Mouse (Mus musculus): Measurements from ENCODE around the gene Hpd. TPM values are rescaled to one million over a fixed set of nuclear protein-coding genes. Genes with fewer than 3 reads are reported as not detected.
"Not testable (repeated sequence)": the region's sequence is repeated elsewhere in the genome, so short reads cannot be mapped to it uniquely, and the experiment has no call there.

Hpd gene
- polyA plus RNA-seq, 1 experiment from 2014 or later = 61.7 TPM

DNA sequence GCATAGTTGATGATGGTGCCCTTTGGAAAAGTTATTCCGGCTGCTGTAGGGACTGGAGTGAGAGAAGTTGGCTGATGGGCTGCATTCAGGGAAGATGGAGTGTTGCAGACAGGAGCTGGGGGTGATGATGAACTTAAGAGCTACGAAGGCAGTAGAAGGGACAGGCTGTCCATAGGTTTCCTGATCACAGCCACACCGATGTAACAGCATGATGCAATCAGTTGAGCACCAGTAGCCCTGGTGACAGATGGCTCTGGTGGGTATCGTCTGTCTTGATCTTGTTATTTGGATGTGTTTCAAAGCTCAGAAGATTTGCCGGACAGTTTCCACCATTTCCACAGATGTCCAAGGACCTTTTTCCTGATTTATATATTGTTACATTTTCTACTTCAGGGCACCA is 19.5 kb upstream of the Hpd start:
- peak; percentile 69 for ATAC-seq (ENCODE audit: insufficient read depth)
- H3K4me2 ChIP-seq = peak overlapping the region; percentile 36
- no peaks in the 10 kb centered on the region for H3K9me3 ChIP-seq (replicated peaks)
- H3K36me3 ChIP-seq (replicated peaks) = no peaks in the 10 kb centered on the region
- H3K27me3 ChIP-seq = no peaks in the 10 kb centered on the region
- no peak overlapping the region for H3K4me3 ChIP-seq (replicated peaks)
- peak overlapping the region; percentile 26; the same call in 1 of the 2 replicates for H3K9ac ChIP-seq
- 29% methylated on average over 5 of the region's 5 CpGs for WGBS (ENCODE audit: insufficient replicate concordance)
- H3K27ac ChIP-seq (replicated peaks) = peak overlapping the region; percentile 94
- peaks cover 42% of the 10 kb centered on the region for H3K4me1 ChIP-seq (replicated peaks)

DNA sequence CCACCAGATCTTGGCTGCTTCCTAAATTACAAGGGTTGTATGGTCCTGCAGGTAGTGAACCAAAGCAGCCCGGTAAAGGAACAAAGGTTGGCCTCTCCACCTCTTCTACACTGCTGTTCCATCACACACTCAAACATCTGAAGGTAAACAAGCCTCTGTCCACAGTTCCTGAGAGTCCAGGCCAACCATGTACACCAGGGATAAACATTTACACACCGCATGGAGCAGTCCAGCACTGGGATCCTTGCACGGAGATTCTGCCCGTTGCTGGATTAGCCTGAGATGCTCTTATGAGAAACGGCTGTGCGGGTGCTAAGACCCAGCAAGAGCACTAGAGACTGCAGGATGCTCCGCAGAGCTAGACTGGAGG is 19.0 kb upstream of the Hpd start:
- peak overlapping the region; percentile 36 for H3K4me2 ChIP-seq
- 69% methylated on average over 7 of the region's 7 CpGs for WGBS (ENCODE audit: insufficient replicate concordance)
- no peaks in the 10 kb centered on the region for H3K36me3 ChIP-seq (replicated peaks)
- H3K9me3 ChIP-seq (replicated peaks) = no peaks in the 10 kb centered on the region
- peak overlapping the region; percentile 26; the same call in 1 of the 2 replicates for H3K9ac ChIP-seq
- H3K27ac ChIP-seq (replicated peaks) = peak overlapping the region; percentile 94
- H3K4me1 ChIP-seq (replicated peaks) = peaks cover 46% of the 10 kb centered on the region
- ATAC-seq (ENCODE audit: insufficient read depth) = peak; percentile 67
- H3K4me3 ChIP-seq (replicated peaks) = no peak overlapping the region
- H3K27me3 ChIP-seq = no peaks in the 10 kb centered on the region

DNA sequence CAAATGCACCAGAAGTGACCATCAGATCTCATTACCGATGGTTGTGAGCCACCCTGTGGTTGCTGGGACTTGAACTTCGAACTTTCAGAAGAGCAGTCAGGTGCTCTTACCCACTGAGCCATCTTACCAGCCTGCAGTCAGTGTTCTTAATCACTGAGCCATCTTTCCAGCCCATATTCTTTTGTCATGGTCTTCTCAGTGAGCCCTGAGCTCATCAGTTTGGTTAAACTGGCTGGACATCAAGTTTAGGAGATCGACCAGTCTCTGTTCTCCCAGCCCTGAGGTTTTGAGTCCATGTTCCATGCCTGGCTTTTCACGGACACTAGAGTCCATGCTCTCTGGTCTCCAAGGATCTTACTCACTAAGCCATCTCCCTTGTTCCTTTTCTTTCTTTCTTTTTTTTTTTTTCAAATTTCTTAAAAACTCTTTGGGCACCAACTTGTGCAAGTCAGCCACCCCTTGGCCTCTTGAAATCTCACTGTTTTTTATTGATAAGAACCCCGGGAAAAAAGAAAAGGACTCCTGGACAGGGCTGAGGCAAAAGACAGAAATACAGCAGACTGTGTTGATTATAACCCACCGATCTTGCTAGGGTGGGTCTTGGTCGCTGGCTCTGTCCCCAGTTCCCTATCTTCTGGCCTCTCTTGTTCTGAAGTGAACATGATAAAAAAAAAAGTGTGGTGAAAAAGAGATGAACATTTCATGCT is 18.4 kb upstream of the Hpd start:
- 45% methylated on average over 6 of the region's 7 CpGs for WGBS (ENCODE audit: insufficient replicate concordance)
- peak; percentile 59 for ATAC-seq (ENCODE audit: insufficient read depth)
- not testable (repeated sequence) for H3K27me3 ChIP-seq; H3K4me3 ChIP-seq (replicated peaks); H3K36me3 ChIP-seq (replicated peaks); H3K9me3 ChIP-seq (replicated peaks)
- peak overlapping the region; percentile 44; the same call in 1 of the 2 replicates for H3K4me2 ChIP-seq
- peak overlapping the region; percentile 94 for H3K27ac ChIP-seq (replicated peaks)
- peaks cover 51% of the 10 kb centered on the region for H3K4me1 ChIP-seq (replicated peaks)
- H3K9ac ChIP-seq = peak overlapping the region; percentile 46; the same call in 1 of the 2 replicates

DNA sequence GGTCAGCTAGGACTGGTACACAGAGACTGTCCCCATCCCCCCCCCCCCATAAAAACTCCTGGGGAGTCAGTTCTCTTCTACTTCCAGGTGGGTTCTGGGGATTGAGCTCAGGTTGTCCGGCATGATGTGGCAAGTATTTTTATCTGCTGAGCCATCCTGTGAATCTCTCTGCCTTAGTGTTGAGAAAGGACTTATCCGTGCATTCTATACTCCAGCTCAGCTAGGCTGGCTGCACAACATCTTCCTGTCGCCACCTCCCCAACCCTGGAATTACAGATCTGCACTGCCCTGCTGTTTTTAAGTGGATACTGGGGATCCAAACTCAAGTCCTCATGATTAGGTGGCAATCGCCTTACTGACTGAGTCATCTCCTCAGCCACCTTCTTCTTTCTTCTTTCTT is 16.0 kb upstream of the Hpd start:
- Histone ChIP-seq H3K36me3 (replicated peaks) (no peaks in the 10 kb centered on the region), H3K27ac (replicated peaks) (peak overlapping the region; percentile 95), H3K4me1 (replicated peaks) (peaks cover 75% of the 10 kb centered on the region), H3K27me3 (no peaks in the 10 kb centered on the region), H3K4me3 (replicated peaks) (no peak overlapping the region), H3K9me3 (replicated peaks) (no peaks in the 10 kb centered on the region), H3K4me2 (no peak overlapping the region), H3K9ac (no peak overlapping the region)
- 66% methylated on average over 4 of the region's 4 CpGs for WGBS (ENCODE audit: insufficient replicate concordance)
- ATAC-seq (ENCODE audit: insufficient read depth) = no peak

- H3K9ac ChIP-seq = no peak overlapping the region
- WGBS (ENCODE audit: insufficient replicate concordance) = 65% methylated on average over 4 of the region's 4 CpGs
- ATAC-seq (ENCODE audit: insufficient read depth) = peak; percentile 9; the same call in 1 of the 2 replicates
- H3K4me1 ChIP-seq (replicated peaks) = peaks cover 82% of the 10 kb centered on the region
- H3K27ac ChIP-seq (replicated peaks) = peak overlapping the region; percentile 95
- H3K4me2 ChIP-seq = no peak overlapping the region
- H3K36me3 ChIP-seq (replicated peaks) = no peaks in the 10 kb centered on the region
- H3K4me3 ChIP-seq (replicated peaks) = no peak overlapping the region
- H3K9me3 ChIP-seq (replicated peaks) = no peaks in the 10 kb centered on the region
- H3K27me3 ChIP-seq = no peaks in the 10 kb centered on the region
Measured at GRCm38 (mm10) chr5:123196746-123197145, 14.2 kb upstream of the Hpd start.

DNA sequence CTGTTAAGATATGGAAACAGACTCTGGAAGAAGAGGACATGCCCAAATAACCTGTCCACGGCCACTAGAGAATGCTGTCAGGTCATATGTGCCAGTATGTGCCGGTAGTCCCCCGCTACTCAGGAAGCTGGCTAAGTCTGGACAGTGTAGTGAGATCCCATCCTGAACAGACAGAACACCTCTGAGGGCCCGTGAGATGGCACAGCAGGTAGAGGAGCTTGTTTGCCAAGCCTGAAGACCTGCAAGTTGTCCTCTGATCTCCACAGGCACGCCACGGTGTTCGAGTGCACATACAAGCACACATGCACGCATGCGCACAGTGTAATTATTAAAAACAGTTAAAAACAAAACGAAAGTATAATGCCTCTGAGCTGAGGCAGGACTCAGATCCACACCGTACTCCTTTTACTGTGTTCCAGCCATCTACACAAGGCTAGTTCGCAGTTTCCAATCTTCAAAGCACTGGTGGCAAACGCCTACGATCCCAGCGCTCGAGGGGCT is 13.0 kb upstream of the Hpd start:
- H3K36me3 ChIP-seq (replicated peaks) = no peaks in the 10 kb centered on the region
- no peak for ATAC-seq (ENCODE audit: insufficient read depth)
- 0 out of 2 replicates have a peak overlapping the region, but pooled peaks have one; percentile 12 for H3K9ac ChIP-seq
- peaks cover 82% of the 10 kb centered on the region for H3K4me1 ChIP-seq (replicated peaks)
- 82% methylated on average over 16 of the region's 16 CpGs for WGBS (ENCODE audit: insufficient replicate concordance)
- peak overlapping the region; percentile 95 for H3K27ac ChIP-seq (replicated peaks)
- H3K9me3 ChIP-seq (replicated peaks) = no peaks in the 10 kb centered on the region
- H3K27me3 ChIP-seq = no peaks in the 10 kb centered on the region
- 0 out of 2 replicates have a peak overlapping the region, but pooled peaks have one; percentile 0 for H3K4me2 ChIP-seq
- H3K4me3 ChIP-seq (replicated peaks) = no peak overlapping the region

GRCm38 (mm10) chr5:123194856-123195255 is 12.3 kb upstream of the Hpd start:
- Histone ChIP-seq H3K9me3 (replicated peaks) (no peaks in the 10 kb centered on the region), H3K4me2 (no peak overlapping the region), H3K4me1 (replicated peaks) (peaks cover 75% of the 10 kb centered on the region), H3K4me3 (replicated peaks) (no peak overlapping the region), H3K27ac (replicated peaks) (peak overlapping the region; percentile 95), H3K36me3 (replicated peaks) (no peaks in the 10 kb centered on the region), H3K27me3 (no peaks in the 10 kb centered on the region), H3K9ac (peak overlapping the region; percentile 12; the same call in 1 of the 2 replicates)
- 76% methylated on average over 6 of the region's 6 CpGs for WGBS (ENCODE audit: insufficient replicate concordance)
- ATAC-seq (ENCODE audit: insufficient read depth) = no peak

DNA sequence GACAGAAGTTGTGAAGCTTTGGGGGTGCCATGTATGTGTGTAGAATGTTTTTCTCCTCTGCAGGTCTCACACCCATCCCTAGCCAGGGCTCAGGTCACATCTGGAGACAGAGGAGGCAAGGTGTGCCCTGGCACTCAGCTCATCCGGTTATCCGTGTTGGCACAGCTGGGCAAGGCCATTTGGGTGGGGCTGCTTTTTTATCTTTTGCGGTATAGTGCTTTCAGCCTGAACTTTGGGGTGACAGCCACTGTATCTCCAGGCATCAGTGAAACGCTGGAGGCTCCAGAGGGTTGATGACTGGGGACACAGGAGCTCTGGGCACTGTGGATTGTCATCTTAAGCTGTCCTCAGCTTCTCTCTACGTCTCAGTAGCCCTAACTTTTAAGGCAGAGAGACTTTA is 10.9 kb upstream of the Hpd start:
- peaks cover 70% of the 10 kb centered on the region for H3K4me1 ChIP-seq (replicated peaks)
- no peaks in the 10 kb centered on the region for H3K36me3 ChIP-seq (replicated peaks)
- H3K4me2 ChIP-seq = peak overlapping the region; percentile 67
- H3K9ac ChIP-seq = peak overlapping the region; percentile 28; the same call in 1 of the 2 replicates
- H3K27ac ChIP-seq (replicated peaks) = peak overlapping the region; percentile 95
- H3K4me3 ChIP-seq (replicated peaks) = peak overlapping the region; percentile 19; the same call in 1 of the 2 replicates
- H3K9me3 ChIP-seq (replicated peaks) = no peaks in the 10 kb centered on the region
- H3K27me3 ChIP-seq = no peaks in the 10 kb centered on the region
- 21% methylated on average over 5 of the region's 5 CpGs for WGBS (ENCODE audit: insufficient replicate concordance)
- peak; percentile 96 for ATAC-seq (ENCODE audit: insufficient read depth)

DNA sequence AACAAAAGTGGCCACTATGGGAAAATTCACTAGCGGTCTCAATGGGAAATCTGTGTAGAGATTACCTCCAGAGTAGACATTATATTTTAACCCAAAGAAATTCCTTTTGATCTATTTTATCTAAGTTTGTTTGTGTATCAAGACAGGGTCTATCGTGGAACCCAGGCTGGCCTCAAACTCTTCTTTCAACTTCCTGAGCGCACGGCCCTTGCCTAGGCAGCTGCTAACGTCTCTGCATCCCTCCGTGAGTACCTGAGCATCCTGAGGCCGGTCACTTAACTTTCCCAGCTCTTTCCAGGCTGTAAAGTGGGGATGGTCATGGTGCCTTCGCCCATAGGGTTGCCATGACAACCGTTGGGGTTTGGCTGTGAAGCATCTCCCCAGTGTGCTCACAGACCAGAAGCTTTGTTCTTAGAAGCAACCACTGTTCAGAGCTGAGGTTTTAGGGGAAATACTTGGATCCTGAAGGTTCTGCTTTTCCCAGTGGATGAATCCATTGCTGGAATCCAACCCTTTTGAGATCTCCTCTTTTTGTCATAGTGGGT is 10.2 kb upstream of the Hpd start:
- Histone ChIP-seq H3K36me3 (replicated peaks) (no peaks in the 10 kb centered on the region), H3K4me3 (replicated peaks) (no peak overlapping the region), H3K4me2 (peak overlapping the region; percentile 67), H3K27me3 (no peaks in the 10 kb centered on the region), H3K4me1 (replicated peaks) (peaks cover 65% of the 10 kb centered on the region), H3K27ac (replicated peaks) (peak overlapping the region; percentile 95), H3K9me3 (replicated peaks) (no peaks in the 10 kb centered on the region), H3K9ac (peak overlapping the region; percentile 21; the same call in 1 of the 2 replicates)
- no peak for ATAC-seq (ENCODE audit: insufficient read depth)
- whole genome bisulfite sequencing (ENCODE audit: insufficient replicate concordance) = 55% methylated on average over 9 of the region's 9 CpGs

DNA sequence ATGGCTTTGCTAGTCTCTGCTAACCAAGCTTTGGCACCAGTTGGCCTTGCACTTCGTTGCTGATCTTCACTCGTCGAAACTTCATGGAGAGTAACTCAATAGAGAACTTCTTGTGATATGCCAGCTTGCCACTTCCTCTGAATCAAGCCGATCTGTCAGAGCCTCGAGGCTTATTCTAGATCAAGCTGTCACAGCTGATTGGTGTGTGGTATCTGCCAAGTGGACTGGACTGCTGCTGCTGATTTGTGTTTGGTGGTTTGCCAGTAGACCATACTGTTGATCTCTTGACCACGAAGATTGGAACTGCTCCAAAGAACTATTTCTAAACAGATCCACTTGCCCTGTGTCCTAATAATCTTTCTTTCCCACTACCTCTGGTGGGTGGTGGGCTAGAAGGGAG is 8.9 kb upstream of the Hpd start:
- Histone ChIP-seq H3K36me3 (replicated peaks) (no peaks in the 10 kb centered on the region), H3K4me2 (no peak overlapping the region), H3K9me3 (replicated peaks) (no peaks in the 10 kb centered on the region), H3K4me1 (replicated peaks) (peaks cover 56% of the 10 kb centered on the region), H3K27me3 (0 out of 2 replicates have a peak, but pooled peaks cover under 1% of the 10 kb centered on the region), H3K27ac (replicated peaks) (peak overlapping the region; percentile 95), H3K9ac (no peak overlapping the region), H3K4me3 (replicated peaks) (no peak overlapping the region)
- 42% methylated on average over 6 of the region's 6 CpGs for WGBS (ENCODE audit: insufficient replicate concordance)
- ATAC-seq (ENCODE audit: insufficient read depth) = no peak

DNA sequence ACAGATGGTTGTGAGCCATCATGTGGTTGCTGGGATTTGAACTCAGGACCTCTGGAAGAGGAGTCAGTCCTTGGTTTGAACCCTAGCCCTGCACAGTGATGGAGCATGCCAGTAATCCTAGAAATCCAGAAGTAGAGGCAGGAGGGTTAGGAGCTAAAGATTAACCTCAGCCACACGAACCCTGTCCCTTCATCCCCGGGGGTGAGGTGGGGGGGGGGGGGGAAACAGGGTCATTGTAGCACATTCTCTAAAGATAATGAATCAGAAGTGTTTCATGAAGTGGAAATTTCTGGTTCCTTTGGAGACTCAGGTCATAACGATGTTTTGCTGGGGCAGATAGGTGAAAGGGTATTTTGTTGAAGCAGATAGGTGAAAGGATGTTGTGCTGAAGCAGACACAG is 8.4 kb upstream of the Hpd start:
- H3K27me3 ChIP-seq = peaks cover 6% of the 10 kb centered on the region; the same call in 1 of the 2 replicates
- WGBS (ENCODE audit: insufficient replicate concordance) = 71% methylated on average over 3 of the region's 3 CpGs
- no peak overlapping the region for H3K4me3 ChIP-seq (replicated peaks)
- H3K4me1 ChIP-seq (replicated peaks) = peaks cover 54% of the 10 kb centered on the region
- H3K9me3 ChIP-seq (replicated peaks) = no peaks in the 10 kb centered on the region
- peak overlapping the region; percentile 95 for H3K27ac ChIP-seq (replicated peaks)
- H3K36me3 ChIP-seq (replicated peaks) = no peaks in the 10 kb centered on the region
- ATAC-seq (ENCODE audit: insufficient read depth) = no peak
- no peak overlapping the region for H3K9ac ChIP-seq
- H3K4me2 ChIP-seq = no peak overlapping the region

Measured in liver, embryonic 15.5 days (tissue).